Mouse (Mus musculus): ENCODE results near the gene Olfr668. TPM values are rescaled to one million over a fixed set of nuclear protein-coding genes. Genes with fewer than 3 reads are reported as not detected.
"Not testable (repeated sequence)": the region's sequence is repeated elsewhere in the genome, so short reads cannot be mapped to it uniquely, and the experiment has no call there.

The Olfr668 gene
- not detected in 2 replicates for polyA plus RNA-seq (2012; rRNA removed)

- WGBS, result 70% methylated on average over 1 of the region's 1 CpGs
- DNase-seq (ENCODE audit: low read depth, low spot score), result no peak
These were observed at the start of gene Olfr668 for GRCm38 (mm10) chr7:104927957-104928356. TSS of gene Olfr668 (minus strand) at chr7:104928057.

DNA sequence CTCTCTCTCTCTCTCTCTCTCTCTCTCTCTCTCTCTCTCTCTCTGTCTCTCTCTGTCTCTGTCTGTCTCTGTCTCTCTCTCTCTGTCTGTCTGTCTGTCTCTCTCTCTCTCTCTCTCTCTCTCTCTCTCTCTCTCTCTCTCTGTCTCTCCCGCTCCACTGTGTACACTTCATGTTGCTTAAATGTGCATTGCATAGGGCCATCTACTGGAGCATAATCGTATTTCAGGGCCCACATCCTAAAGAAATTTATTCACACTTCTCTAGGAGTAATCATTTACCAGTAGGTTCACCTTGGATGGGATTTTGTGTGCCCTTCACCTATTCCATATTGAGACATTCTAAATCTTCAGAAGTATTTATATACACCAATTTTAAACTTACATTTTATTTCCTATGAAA, 44.6 kb upstream of the Olfr668 start:
- not testable (repeated sequence) for DNase-seq (ENCODE audit: low read depth, low spot score)
- WGBS, result 56% methylated on average over 2 of the region's 2 CpGs

GRCm38 (mm10) chr7:104962520-104962919, 34.7 kb upstream of the Olfr668 start, which contains the start of gene Olfr670:
TSS of gene Olfr670 (minus strand) at chr7:104962620.
- DNase-seq (ENCODE audit: low read depth, low spot score), result no peak
- 27% methylated on average over 1 of the region's 1 CpGs for WGBS

- WGBS, result 94% methylated on average over 16 of the region's 16 CpGs
- DNase-seq (ENCODE audit: low read depth, low spot score), result not testable (repeated sequence)
These were observed 22.4 kb upstream of the Olfr668 start for GRCm38 (mm10) chr7:104950234-104950633.

GRCm38 (mm10) chr7:104933940-104934339, 6.1 kb upstream of the Olfr668 start, which contains the start of gene Olfr669:
TSS of gene Olfr669 (plus strand) at chr7:104934240.
- DNase-seq (ENCODE audit: low read depth, low spot score), result no peak
- WGBS, result 66% methylated on average over 1 of the region's 1 CpGs

GRCm38 (mm10) chr7:104921382-104921781, 6.5 kb downstream of the Olfr668 start, which contains the start of gene Olfr667:
TSS of gene Olfr667 (minus strand) at chr7:104921482.
- no peak for DNase-seq (ENCODE audit: low read depth, low spot score)
- WGBS, result 75% methylated on average over 1 of the region's 1 CpGs

DNA sequence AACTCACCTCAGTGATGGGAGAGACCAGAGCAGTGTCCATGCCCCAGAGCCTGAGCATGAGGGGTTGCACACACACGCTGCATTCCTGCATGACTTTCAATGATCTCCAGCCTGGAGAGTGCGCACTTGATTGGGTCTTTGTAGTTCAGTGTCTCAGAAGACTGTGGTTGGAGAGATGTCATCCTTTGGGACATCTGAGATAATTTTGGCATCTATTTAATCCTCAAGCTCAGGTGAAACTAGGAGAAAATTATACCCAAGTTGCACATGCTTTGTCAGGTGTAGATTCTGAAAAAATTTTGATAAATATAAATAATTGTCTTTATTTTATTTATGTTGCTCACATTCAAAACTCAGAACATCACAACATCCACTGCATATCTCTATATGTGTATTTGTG, 32.0 kb downstream of the Olfr668 start, which contains the start of gene Olfr666:
TSS of gene Olfr666 (minus strand) at position 101 of the 400 bp plus-strand sequence.
- DNase-seq (ENCODE audit: low read depth, low spot score), result no peak
- WGBS, result 73% methylated on average over 2 of the region's 2 CpGs

DNA sequence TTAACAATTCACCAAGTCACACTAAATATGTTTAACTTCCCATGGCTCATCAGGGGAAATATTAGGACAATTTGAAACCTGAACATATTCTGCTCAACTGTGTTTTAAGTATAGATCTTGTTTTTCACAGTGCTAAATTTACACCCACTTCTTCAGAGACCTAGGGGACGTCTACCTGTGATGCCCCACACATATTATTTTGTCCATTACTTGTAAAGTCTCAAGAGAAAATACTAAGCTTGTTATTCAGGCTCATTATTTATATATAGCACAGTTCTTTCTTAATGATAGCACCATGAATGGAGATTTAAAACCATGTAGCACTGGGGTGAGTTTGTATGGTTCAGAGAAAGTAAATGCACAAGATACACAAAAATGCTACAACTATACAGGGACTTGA, 50.1 kb downstream of the Olfr668 start, which contains the start of gene Olfr665:
TSS of gene Olfr665 (plus strand) at position 301 of the 400 bp plus-strand sequence.
- WGBS, result 22% methylated on average over 1 of the region's 1 CpGs
- no peak for DNase-seq (ENCODE audit: low read depth, low spot score)

Other genes with a start within 250 kb of the Olfr668 start
- not detected in 2 replicates for gene Olfr661, start 241.6 kb downstream of the Olfr668 start, polyA plus RNA-seq (2012; rRNA removed)
- gene Usp17le, start 150.6 kb downstream of the Olfr668 start, polyA plus RNA-seq (2012; rRNA removed), result not detected in 2 replicates
- not detected in 2 replicates for gene Usp17lb, start 85.5 kb downstream of the Olfr668 start, polyA plus RNA-seq (2012; rRNA removed)
- not detected in 2 replicates for gene Usp17la, start 71.0 kb downstream of the Olfr668 start, polyA plus RNA-seq (2012; rRNA removed)
- gene Olfr665, start 50.0 kb downstream of the Olfr668 start, polyA plus RNA-seq (2012; rRNA removed), result not detected in 2 replicates
- not detected in 2 replicates for gene Olfr666, start 32.1 kb downstream of the Olfr668 start, polyA plus RNA-seq (2012; rRNA removed)
- not detected in 2 replicates for gene Olfr667, start 6.6 kb downstream of the Olfr668 start, polyA plus RNA-seq (2012; rRNA removed)
- not detected in 2 replicates for gene Olfr669, start 6.2 kb upstream of the Olfr668 start, polyA plus RNA-seq (2012; rRNA removed)
- not detected in 2 replicates for gene Olfr670, start 34.6 kb upstream of the Olfr668 start, polyA plus RNA-seq (2012; rRNA removed)
- gene Olfr671, start 51.1 kb upstream of the Olfr668 start, polyA plus RNA-seq (2012; rRNA removed), result not detected in 2 replicates
- not detected in 2 replicates for gene Olfr672, start 74.0 kb upstream of the Olfr668 start, polyA plus RNA-seq (2012; rRNA removed)
- gene Olfr675, start 100.4 kb upstream of the Olfr668 start, polyA plus RNA-seq (2012; rRNA removed), result not detected in 2 replicates
- not detected in 2 replicates for gene Olfr676, start 104.6 kb upstream of the Olfr668 start, polyA plus RNA-seq (2012; rRNA removed)
- not detected in 2 replicates for gene Olfr677, start 123.3 kb upstream of the Olfr668 start, polyA plus RNA-seq (2012; rRNA removed)
- not detected in 2 replicates for gene Olfr678, start 136.4 kb upstream of the Olfr668 start, polyA plus RNA-seq (2012; rRNA removed)
- not detected in 2 replicates for gene Olfr679, start 153.1 kb upstream of the Olfr668 start, polyA plus RNA-seq (2012; rRNA removed)
- not detected in 2 replicates for gene Olfr680-ps1, start 164.8 kb upstream of the Olfr668 start, polyA plus RNA-seq (2012; rRNA removed)
- gene Olfr681, start 188.8 kb upstream of the Olfr668 start, polyA plus RNA-seq (2012; rRNA removed), result not detected in 2 replicates
- gene Olfr683, start 219.0 kb upstream of the Olfr668 start, polyA plus RNA-seq (2012; rRNA removed), result not detected in 2 replicates
- gene Olfr684, start 235.6 kb upstream of the Olfr668 start, polyA plus RNA-seq (2012; rRNA removed), result not detected in 2 replicates

All from large intestine, adult 2 months (tissue).